Mouse (Mus musculus) heart, postnatal 4 days (tissue): ENCODE measurements around the gene Cyb561a3. TPM values are rescaled to one million over a fixed set of nuclear protein-coding genes. Genes with fewer than 3 reads are reported as not detected.
"Not testable (repeated sequence)": the region's sequence is repeated elsewhere in the genome, so short reads cannot be mapped to it uniquely, and the experiment has no call there.

Experiments used
- DNase-seq: peaks from one replicate; pipeline ENCODE4 v3.0.0; 2021
- total RNA-seq, 2 experiments: library from RNA; stranded (reverse); gene quantifications; 2 replicates each; pipeline ENCODE4 v1.2.3; 2021

Cyb561a3 gene
- total RNA-seq, result 10 to 100 TPM in 1 of 2 experiments, 1 to 10 TPM in 1; 8.1 to 11.3 TPM

GRCm38 (mm10) chr19:10576690-10577561, at the start of gene Cyb561a3, which contains the start of gene Tmem138:
Gene Cyb561a3, plus strand, starts transcription at chr19:10577172.
Gene Tmem138, minus strand, starts transcription at chr19:10577362.
- DNase-seq, result peak; percentile 94

DNA sequence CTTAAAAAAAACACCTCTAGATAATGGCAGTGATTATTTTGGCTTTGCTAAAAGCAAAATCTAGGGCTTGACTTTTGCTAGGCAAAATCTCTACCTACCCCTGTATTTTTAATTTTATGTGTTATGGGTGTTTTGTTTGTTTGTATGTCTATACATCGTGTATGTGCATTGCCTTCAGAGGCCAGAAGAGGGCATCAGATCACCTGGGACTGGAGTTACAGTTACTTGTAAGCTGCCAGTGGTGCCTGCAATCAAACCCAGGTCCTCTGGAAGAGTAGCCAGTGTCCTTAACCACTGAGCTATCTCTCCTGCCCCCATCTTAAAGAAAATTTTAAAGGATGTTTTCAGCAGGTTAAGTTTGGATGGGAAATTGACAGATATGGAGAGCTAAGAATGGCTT, 46.9 kb upstream of the Cyb561a3 start:
- DNase-seq, result no peak

DNA sequence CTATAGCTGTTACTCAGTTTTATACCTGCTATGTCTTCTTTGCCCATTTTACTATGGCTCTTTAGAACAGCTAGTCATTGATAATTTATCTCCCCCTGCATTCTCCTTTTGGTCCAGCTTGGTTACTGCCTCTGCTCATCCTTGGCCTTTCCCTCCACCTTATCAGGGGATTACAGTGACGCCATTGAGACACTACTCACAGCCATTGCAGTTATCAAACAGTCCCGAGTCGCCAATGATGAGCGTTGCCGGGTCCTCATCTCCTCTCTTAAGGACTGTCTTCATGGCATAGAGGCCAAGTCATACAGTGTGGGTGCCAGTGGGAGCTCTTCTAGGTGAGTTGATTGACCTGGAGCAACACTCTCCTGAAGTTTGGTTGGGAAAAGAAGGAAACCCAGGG, 37.5 kb upstream of the Cyb561a3 start:
- DNase-seq, result no peak

- peak; percentile 85 for DNase-seq
Observed at GRCm38 (mm10) chr19:10555624-10556510, 21.1 kb upstream of the Cyb561a3 start, which contains the start of gene Tmem216. Gene Tmem216, minus strand, starts transcription at chr19:10556238.

GRCm38 (mm10) chr19:10557001-10557400, 20.0 kb upstream of the Cyb561a3 start:
- DNase-seq, result no peak

- DNase-seq, result no peak
Observed at GRCm38 (mm10) chr19:10557430-10557829, 19.5 kb upstream of the Cyb561a3 start.

DNA sequence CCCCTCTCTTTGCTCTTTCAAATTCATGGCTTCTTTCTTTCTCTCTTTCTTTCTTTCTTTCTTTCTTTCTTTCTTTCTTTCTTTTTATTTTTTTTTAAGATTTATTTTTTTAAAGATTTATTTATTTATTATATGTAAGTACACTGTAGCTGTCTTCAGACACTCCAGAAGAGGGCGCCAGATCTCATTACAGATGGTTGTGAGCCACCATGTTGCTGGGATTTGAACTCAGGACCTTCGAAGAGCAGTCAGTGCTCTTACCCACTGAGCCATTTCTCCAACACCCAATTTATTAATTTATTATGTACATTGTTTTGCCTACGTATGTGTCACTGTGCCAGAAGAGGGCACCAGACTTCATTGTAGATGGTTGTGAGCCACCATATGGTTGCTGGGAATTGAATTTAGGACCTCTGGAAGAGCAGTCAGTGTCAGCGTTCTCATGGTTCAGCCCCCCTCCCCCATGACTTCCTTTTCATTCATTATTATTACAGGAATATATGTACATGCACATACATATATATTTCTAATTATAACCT, 19.1 kb upstream of the Cyb561a3 start:
- not testable (repeated sequence) for DNase-seq

DNA sequence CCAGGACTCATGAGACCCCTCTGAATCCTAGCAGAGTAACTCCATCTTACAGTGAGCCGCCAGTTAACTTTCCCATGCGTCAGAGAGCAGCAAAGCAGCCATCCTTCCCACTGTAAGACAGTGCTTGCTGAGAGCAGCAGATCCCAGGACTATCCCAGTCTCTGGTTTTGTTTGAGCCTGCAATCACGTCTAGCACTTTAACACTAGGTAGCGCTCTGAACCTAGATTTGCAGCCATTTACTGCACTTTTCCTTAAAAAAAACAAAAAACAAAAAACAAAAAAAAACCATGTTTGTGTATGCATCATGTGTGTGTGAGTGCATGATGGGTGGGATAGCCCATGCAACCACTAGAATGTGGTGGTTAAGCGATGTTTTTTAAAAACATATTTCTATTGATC, 16.9 kb upstream of the Cyb561a3 start:
- DNase-seq, result peak; percentile 31

GRCm38 (mm10) chr19:10561558-10562314, 15.2 kb upstream of the Cyb561a3 start:
- peak; percentile 59 for DNase-seq

- no peak for DNase-seq
Observed at GRCm38 (mm10) chr19:10562351-10562750, 14.6 kb upstream of the Cyb561a3 start.

- no peak for DNase-seq
Observed at GRCm38 (mm10) chr19:10564278-10564677, 12.7 kb upstream of the Cyb561a3 start.

DNA sequence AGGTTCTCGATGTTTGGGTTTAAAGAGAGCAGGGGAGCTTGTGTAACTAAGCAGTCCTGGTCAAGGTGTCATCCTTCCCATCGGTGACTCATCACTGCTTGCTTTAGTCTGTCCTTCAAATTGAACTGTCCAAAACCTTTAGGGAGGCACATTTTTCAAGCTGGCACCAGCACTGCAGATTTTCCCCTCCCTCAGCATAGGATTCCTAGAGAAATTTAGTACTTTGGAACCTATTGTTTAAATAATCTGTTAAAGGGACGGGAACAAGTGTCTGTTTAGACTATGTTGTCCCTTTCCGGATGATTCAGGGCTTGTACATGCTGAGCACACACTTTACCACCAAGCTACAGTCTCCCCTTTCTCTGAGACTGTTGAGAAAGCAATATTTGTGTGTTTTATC, 11.8 kb upstream of the Cyb561a3 start:
- DNase-seq, result no peak

DNA sequence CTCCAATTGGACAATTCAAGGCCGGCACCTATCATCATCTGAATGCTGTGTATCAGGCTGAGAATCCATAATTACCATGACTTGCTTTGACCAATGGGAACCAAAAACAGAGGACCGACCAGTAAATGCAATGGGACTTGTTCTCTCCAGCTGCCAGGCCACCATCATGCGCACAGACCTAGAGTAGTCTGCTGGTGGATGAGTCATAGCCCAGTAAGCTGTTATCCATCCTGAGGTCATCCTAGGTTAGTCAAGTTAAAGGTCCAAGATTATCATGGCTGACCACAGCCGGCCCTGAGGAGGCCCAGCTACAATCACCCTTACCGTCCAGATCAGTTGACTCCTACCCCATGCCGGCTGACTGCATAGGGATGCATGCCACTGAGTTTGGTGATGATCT, 7.3 kb upstream of the Cyb561a3 start:
- no peak for DNase-seq

GRCm38 (mm10) chr19:10580102-10580501, 3.1 kb downstream of the Cyb561a3 start:
- DNase-seq, result no peak

DNA sequence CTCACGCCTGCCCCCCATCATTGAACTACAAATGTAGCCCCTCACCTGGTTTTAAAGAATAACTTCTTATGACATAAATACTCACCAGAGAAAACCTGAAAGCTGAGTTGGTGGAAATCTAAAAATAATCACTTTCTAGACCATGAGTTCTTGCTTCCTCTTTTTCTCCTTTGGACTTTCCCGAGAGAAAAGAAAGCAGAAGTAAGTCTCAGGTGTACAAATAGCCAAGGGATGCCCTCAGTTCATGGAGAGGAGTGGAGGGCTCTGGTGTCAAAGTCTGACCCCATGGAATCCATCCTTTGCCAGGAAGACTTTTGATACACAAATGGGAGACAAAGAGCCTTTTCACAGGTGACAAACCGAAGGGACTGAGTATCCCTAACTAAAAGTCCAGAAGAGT, 3.8 kb downstream of the Cyb561a3 start:
- no peak for DNase-seq

DNA sequence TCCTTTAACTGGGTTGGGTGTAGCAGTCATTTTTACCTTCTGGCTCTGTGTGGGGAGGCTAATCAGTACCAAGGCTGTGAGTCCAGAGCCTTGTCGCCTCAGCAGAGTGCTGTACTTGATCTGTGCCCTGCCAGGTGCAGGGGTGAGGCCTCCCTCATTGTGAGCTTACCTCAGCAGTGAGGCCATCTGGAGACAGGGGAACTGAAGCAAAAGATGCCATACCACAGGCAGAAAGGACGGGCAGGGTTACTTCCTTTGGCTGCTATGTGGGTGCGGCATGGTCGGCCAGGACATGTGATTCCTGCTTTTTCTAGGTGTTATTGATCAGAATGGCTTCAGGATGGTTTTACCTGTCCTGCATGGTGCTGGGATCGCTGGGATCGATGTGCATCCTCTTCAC, 5.0 kb downstream of the Cyb561a3 start:
- DNase-seq, result no peak

GRCm38 (mm10) chr19:10583550-10584146, 6.7 kb downstream of the Cyb561a3 start:
- peak; percentile 45 for DNase-seq

DNA sequence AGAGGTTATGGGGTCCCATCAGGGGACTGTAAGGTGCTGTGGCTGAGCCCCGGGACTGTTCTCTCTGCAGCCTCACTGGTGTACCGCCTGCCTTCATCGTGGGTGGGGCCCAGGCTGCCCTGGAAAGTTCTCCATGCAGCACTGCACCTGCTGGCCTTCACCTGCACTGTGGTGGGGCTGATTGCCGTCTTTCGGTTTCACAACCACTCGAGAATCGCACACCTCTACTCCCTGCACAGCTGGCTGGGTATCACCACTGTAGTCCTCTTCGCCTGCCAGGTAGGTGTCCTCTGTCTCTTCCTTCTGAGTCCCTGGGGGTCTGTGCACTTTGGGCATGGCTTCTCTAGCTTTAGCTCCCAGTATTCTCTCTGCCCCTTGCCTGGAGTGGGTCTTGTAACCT, 8.1 kb downstream of the Cyb561a3 start:
- DNase-seq, result no peak

GRCm38 (mm10) chr19:10587231-10587630, 10.3 kb downstream of the Cyb561a3 start:
- no peak for DNase-seq

GRCm38 (mm10) chr19:10589127-10589857, 12.3 kb downstream of the Cyb561a3 start:
- no peak for DNase-seq

DNA sequence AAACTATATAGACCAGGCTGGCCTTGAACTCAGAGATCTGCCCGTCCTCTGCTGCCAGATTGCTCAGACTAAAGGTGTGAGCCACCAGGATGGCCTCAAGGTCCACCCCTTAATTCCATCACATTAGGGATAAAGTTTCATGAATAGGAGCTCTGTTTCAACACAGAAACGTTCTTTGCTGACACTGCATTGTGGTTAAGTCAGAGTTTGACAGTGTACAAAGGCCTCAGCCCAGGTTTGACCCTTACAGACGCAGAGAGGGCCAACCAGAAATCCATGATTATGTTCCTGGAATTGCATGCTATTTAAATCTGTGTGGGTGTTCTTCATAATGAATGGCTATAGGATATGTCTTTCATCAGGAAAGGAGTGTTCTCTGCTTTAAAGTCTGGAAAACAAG, 13.3 kb downstream of the Cyb561a3 start:
- DNase-seq, result no peak
